Mouse (Mus musculus): Measurements from ENCODE around the gene Ppp2r5a. TPM values are rescaled to one million over a fixed set of nuclear protein-coding genes. Genes with fewer than 3 reads are reported as not detected.

Ppp2r5a gene
- total RNA-seq, 2 experiments from 2014 or later, result 68.6 to 73.2 TPM

- TF ChIP-seq CTCF (conservative IDR thresholded peaks at IDR 0.05), result no peak
- H3K27ac ChIP-seq, result no peak overlapping the region
- DNase-seq (ENCODE audit: low spot score in 2 of 2), result no peak
Measured at GRCm38 (mm10) chr1:191353836-191354235, 49.2 kb downstream of the Ppp2r5a start.

DNA sequence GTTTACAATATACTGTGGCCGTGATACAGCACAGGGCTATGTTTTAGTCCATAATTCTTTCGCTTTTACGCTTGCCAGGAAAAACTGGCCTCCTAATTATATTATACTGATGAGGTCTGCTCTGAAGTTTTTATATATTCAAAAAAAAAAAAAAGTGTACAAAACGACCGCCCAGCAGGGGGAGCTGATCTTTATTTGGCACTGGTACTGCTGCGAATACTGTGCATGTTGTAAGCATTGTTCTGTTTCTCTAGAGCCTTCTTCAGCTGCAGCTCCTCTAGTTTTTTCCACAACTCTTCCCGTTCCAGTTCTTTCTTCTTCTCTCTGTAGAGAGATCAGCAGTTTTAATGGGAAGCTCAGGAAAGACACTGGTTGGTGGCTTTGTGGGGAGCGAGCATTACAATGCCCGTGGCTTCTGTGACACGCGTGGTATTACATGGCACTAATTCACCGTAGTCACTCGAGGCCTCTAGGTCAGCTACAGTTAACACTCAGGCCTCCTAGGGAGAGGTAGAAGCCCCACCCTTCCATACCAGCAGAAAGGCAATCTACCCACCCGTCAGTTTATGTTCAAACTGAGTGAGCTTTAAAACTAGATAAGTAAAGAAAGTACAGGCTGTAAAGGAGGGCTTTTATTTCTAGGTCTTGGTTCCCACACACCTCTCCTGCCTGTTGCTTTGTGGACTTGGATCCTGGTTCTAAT lies 50.1 kb downstream of the Ppp2r5a start:
- peak; percentile 48 to 58 for DNase-seq (ENCODE audit: low spot score in 2 of 2)
- TF ChIP-seq CTCF (conservative IDR thresholded peaks at IDR 0.05), result peak; percentile 80
- Histone ChIP-seq H3K4me3 (no peak overlapping the region), H3K27ac (peak overlapping the region; percentile 68)

More at GRCm38 (mm10) chr1:191353836-191354235, 49.2 kb downstream of the Ppp2r5a start:
- H3K4me3 ChIP-seq, result no peak overlapping the region

- no peak for TF ChIP-seq CTCF (conservative IDR thresholded peaks at IDR 0.05)
- DNase-seq (ENCODE audit: low spot score in 2 of 2), result no peak
- H3K4me3 ChIP-seq, result no peak overlapping the region
- no peak overlapping the region for H3K27ac ChIP-seq
Measured at GRCm38 (mm10) chr1:191350355-191350754, 52.7 kb downstream of the Ppp2r5a start.

- DNase-seq (ENCODE audit: low spot score in 2 of 2), result no peak
Measured at GRCm38 (mm10) chr1:191349486-191350037, 53.5 kb downstream of the Ppp2r5a start.

DNA sequence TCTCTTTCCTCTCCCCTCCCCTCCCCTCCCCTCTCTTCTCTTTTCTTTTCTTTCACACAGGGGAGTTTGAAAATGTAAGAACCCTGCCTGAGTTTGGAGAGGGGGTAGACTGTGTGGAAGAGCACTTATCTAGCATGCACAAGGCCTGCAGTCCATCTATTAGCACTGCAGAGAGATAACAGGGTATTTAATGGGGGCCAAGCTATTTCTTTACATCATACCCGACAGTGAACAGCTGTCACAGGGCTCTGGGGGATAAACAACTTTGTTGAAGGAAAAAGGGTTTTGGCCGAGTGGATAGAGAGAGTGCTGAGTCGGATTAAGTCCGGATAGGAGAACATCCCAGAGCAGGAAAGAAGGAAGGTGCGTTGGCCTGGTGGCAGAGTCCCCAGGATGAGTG lies 54.1 kb downstream of the Ppp2r5a start:
- no peak for TF ChIP-seq CTCF (conservative IDR thresholded peaks at IDR 0.05)
- no peak overlapping the region for H3K4me3 ChIP-seq

More at GRCm38 (mm10) chr1:191349486-191350037, 53.5 kb downstream of the Ppp2r5a start:
- Histone ChIP-seq H3K27ac (no peak overlapping the region), H3K4me3 (no peak overlapping the region)
- no peak for TF ChIP-seq CTCF (conservative IDR thresholded peaks at IDR 0.05)

DNA sequence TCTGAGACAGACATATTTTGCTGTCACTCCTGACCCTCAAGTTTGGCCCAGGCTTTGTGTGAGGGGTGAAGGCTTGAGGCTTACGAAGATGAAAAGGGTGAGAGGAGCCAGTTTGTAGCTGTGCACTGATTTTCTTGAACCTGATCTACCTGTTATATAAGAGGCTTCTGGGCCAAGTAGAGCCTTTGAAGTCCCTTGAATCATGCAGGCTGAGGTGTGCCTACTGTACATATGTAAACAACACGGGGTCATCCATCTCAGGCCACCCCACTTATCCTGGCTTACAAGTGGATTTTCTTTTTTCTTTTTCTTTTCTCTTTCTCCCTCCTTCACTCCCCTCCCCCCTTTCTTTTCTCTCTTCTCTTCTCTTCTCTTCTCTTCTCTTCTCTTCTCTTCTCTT lies 54.5 kb downstream of the Ppp2r5a start:
- Histone ChIP-seq H3K27ac (no peak overlapping the region), H3K4me3 (no peak overlapping the region)
- no peak for DNase-seq (ENCODE audit: low spot score in 2 of 2)
- no peak for TF ChIP-seq CTCF (conservative IDR thresholded peaks at IDR 0.05)

More for the DNA sequence above, 54.1 kb downstream of the Ppp2r5a start:
- DNase-seq (ENCODE audit: low spot score in 2 of 2), result no peak
- H3K27ac ChIP-seq, result no peak overlapping the region

- H3K4me3 ChIP-seq, result no peak overlapping the region
- H3K27ac ChIP-seq, result no peak overlapping the region
- TF ChIP-seq CTCF (conservative IDR thresholded peaks at IDR 0.05), result no peak
- no peak for DNase-seq (ENCODE audit: low spot score in 2 of 2)
Measured at GRCm38 (mm10) chr1:191347602-191348001, 55.5 kb downstream of the Ppp2r5a start.

DNA sequence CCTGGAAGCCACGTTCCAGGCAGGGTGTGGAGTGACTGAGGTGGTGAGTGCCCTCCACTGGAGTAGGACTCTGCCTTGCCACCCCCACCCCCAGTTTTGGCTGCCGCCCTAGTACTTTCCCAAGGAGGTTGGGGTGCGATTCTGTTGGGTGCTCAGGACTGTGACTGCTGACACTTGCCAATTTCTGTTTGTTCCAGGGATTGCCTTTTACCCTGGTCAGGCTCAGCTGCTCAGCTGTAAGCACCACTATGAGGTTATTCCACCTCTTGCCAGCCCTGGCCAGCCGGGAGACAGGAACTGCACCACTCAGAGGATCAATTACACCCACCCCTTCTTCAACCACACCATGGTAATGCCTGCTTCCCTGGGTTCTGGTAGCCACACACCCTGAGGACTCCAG lies 62.5 kb downstream of the Ppp2r5a start:
- Histone ChIP-seq H3K4me3 (no peak overlapping the region), H3K27ac (no peak overlapping the region)
- no peak for DNase-seq (ENCODE audit: low spot score in 2 of 2)
- TF ChIP-seq CTCF (conservative IDR thresholded peaks at IDR 0.05), result no peak

- no peak for TF ChIP-seq CTCF (conservative IDR thresholded peaks at IDR 0.05)
- H3K4me3 ChIP-seq, result no peak overlapping the region
- no peak overlapping the region for H3K27ac ChIP-seq
- no peak for DNase-seq (ENCODE audit: low spot score in 2 of 2)
Measured at GRCm38 (mm10) chr1:191339876-191340275, 63.2 kb downstream of the Ppp2r5a start.

GRCm38 (mm10) chr1:191334500-191334899 lies 68.6 kb downstream of the Ppp2r5a start:
- no peak for DNase-seq (ENCODE audit: low spot score in 2 of 2)
- Histone ChIP-seq H3K4me3 (no peak overlapping the region), H3K27ac (no peak overlapping the region)
- TF ChIP-seq CTCF (conservative IDR thresholded peaks at IDR 0.05), result no peak

GRCm38 (mm10) chr1:191330356-191330755 lies 72.7 kb downstream of the Ppp2r5a start:
- no peak for DNase-seq (ENCODE audit: low spot score in 2 of 2)
- H3K27ac ChIP-seq, result no peak overlapping the region
- no peak overlapping the region for H3K4me3 ChIP-seq
- no peak for TF ChIP-seq CTCF (conservative IDR thresholded peaks at IDR 0.05)

DNA sequence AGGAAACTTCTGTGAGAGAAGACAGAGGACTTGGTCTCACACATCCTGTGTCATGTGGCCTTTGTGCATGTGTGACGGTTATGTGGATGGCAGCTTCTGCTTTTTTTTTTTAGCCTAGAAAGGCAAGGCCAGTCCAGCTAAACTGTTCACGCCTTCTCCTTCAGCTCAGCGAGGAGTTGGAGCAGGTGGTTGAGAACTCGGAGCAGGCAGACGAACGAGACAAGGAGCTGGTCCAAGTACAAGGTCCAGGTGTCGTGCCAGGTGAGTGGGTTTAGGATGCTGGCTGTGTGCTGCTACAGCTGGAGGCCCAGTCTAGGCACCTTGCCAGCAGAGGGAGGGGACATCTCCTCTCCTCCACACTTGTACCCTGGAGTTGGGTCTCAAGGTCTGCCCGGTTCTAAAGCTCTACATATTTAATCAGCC lies 75.0 kb downstream of the Ppp2r5a start:
- peak overlapping the region; percentile 32; the same call in 1 of the 2 replicates for H3K27ac ChIP-seq
- no peak for TF ChIP-seq CTCF (conservative IDR thresholded peaks at IDR 0.05)
- peak overlapping the region; percentile 26; the same call in 1 of the 2 replicates for H3K4me3 ChIP-seq
- no peak for DNase-seq (ENCODE audit: low spot score in 2 of 2)

- Histone ChIP-seq H3K27ac (no peak overlapping the region), H3K4me3 (peak overlapping the region; percentile 99; the same call in 1 of the 2 replicates)
- DNase-seq (ENCODE audit: low spot score in 2 of 2), result no peak
- no peak for TF ChIP-seq CTCF (conservative IDR thresholded peaks at IDR 0.05)
Measured at GRCm38 (mm10) chr1:191327258-191327657, 75.8 kb downstream of the Ppp2r5a start.

All from layer of hippocampus, adult 2 months (tissue).